Mouse (Mus musculus): ENCODE data around the gene Ralgps1. TPM values are rescaled to one million over a fixed set of nuclear protein-coding genes. Genes with fewer than 3 reads are reported as not detected.

Ralgps1 gene
- polyA plus RNA-seq, 1 experiment from 2014 or later: 50.4 TPM

DNA sequence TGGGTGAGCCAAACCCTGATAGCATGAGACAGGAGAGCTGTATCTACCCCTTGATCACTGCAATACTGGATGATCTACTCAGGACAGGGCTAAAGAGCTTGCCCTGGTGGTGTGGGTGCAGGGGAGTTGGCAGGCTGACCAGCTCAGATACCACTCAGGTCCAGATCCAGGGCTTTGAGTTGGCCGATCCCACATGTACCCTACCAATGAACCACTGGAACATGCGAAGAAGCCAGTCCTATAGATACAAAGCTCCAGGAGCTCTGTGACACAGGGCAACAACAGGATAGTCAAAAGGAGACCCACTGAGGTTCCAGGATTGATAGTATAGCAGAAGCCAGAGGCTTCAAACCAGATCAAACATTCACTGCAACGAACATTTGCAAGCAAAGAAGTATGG is 19.8 kb downstream of the Ralgps1 start:
- Histone ChIP-seq H3K27me3 (replicated peaks; ENCODE audit: control insufficient read depth, insufficient read depth, low read length) (no peaks in the 10 kb centered on the region), H3K9ac (replicated peaks; ENCODE audit: low read depth, low read length) (no peak overlapping the region), H3K4me2 (ENCODE audit: low read length) (no peak overlapping the region), H3K36me3 (ENCODE audit: control insufficient read depth, insufficient read depth) (no peaks in the 10 kb centered on the region), H3K4me1 (replicated peaks; ENCODE audit: control insufficient read depth, insufficient read depth, low read length) (peaks cover 40% of the 10 kb centered on the region), H3K9me3 (ENCODE audit: control insufficient read depth, low read length) (no peaks in the 10 kb centered on the region), H3K27ac (ENCODE audit: low read length) (no peak overlapping the region), H3K4me3 (replicated peaks; ENCODE audit: low read length) (no peak overlapping the region)
- 91% methylated on average over 3 of the region's 3 CpGs for WGBS
- no peak for ATAC-seq

DNA sequence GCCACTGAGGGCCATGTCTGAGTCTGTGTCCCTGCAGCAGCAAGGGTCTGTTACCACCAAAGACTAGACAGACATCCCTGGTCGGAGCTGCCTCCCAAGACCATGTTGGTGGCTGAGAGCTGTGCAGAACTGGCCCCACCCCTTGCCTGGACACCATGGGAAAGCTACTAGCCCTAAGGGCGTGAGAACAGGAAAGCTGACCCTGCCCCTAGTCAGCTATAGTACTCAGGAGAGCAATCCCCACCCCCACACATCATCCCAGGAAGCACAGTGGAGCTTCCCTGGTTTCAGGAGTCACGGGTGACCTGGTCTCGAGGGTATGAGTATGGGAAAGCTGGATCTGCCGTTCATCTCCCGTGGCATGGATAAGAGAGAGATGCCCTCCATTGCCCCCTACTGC is 20.4 kb downstream of the Ralgps1 start:
- Histone ChIP-seq H3K27ac (ENCODE audit: low read length) (no peak overlapping the region), H3K9ac (replicated peaks; ENCODE audit: low read depth, low read length) (no peak overlapping the region), H3K9me3 (ENCODE audit: control insufficient read depth, low read length) (no peaks in the 10 kb centered on the region), H3K36me3 (ENCODE audit: control insufficient read depth, insufficient read depth) (no peaks in the 10 kb centered on the region), H3K4me2 (ENCODE audit: low read length) (no peak overlapping the region), H3K4me1 (replicated peaks; ENCODE audit: control insufficient read depth, insufficient read depth, low read length) (peaks cover 40% of the 10 kb centered on the region), H3K4me3 (replicated peaks; ENCODE audit: low read length) (no peak overlapping the region), H3K27me3 (replicated peaks; ENCODE audit: control insufficient read depth, insufficient read depth, low read length) (no peaks in the 10 kb centered on the region)
- 77% methylated on average over 6 of the region's 6 CpGs for WGBS
- no peak for ATAC-seq

DNA sequence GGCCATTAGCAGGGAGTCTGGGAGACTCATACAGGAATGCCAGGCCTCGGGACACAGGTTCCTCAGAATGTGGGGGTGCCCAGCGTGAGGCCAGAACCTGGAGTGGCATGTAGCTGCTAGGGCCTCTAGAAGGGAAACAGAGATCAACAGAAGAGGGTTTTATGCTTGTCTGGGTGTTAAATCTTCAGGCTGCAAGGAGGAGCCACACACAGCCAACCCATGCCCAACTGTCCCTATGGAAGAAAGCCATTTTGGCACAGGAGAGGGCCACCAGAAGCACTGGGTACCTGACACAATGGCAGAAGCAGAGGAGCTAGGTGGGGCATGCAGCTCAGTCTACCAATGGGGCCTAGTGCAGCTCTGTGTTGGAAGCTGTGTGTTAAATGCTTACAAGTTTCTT is 21.7 kb downstream of the Ralgps1 start:
- peak overlapping the region; percentile 54; the same call in 1 of the 2 replicates for H3K27ac ChIP-seq (ENCODE audit: low read length)
- no peak overlapping the region for H3K4me3 ChIP-seq (replicated peaks; ENCODE audit: low read length)
- peaks cover 43% of the 10 kb centered on the region for H3K4me1 ChIP-seq (replicated peaks; ENCODE audit: control insufficient read depth, insufficient read depth, low read length)
- no peak for ATAC-seq
- WGBS: 40% methylated on average over 2 of the region's 2 CpGs
- H3K9ac ChIP-seq (replicated peaks; ENCODE audit: low read depth, low read length): no peak overlapping the region
- no peaks in the 10 kb centered on the region for H3K9me3 ChIP-seq (ENCODE audit: control insufficient read depth, low read length)
- no peak overlapping the region for H3K4me2 ChIP-seq (ENCODE audit: low read length)
- no peaks in the 10 kb centered on the region for H3K36me3 ChIP-seq (ENCODE audit: control insufficient read depth, insufficient read depth)
- no peaks in the 10 kb centered on the region for H3K27me3 ChIP-seq (replicated peaks; ENCODE audit: control insufficient read depth, insufficient read depth, low read length)

DNA sequence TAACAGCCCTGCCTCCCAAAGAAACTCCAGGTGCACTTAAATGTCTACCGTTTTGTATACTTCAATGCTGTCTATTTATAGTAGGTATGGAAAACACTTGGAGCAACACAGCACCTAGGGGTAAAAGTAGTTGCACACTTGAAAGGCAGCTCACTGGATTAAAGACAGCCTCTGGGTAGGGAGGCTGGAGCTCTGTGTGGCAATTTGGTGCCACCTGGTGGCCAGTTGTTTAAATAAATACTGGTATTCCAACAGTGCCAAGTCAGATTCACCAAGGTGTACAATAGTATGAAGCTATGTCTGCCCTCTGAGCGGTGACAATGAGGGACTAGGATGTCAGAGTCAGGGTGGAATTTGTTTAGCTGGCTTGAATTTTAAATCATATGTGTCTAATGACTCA is 22.2 kb downstream of the Ralgps1 start:
- 20% methylated on average over 2 of the region's 2 CpGs for WGBS
- H3K27me3 ChIP-seq (replicated peaks; ENCODE audit: control insufficient read depth, insufficient read depth, low read length): no peaks in the 10 kb centered on the region
- no peaks in the 10 kb centered on the region for H3K9me3 ChIP-seq (ENCODE audit: control insufficient read depth, low read length)
- H3K4me1 ChIP-seq (replicated peaks; ENCODE audit: control insufficient read depth, insufficient read depth, low read length): peaks cover 40% of the 10 kb centered on the region
- no peaks in the 10 kb centered on the region for H3K36me3 ChIP-seq (ENCODE audit: control insufficient read depth, insufficient read depth)
- H3K27ac ChIP-seq (ENCODE audit: low read length): no peak overlapping the region; the same call in 1 of the 2 replicates
- no peak overlapping the region for H3K4me2 ChIP-seq (ENCODE audit: low read length)
- ATAC-seq: peak; percentile 55
- no peak overlapping the region for H3K9ac ChIP-seq (replicated peaks; ENCODE audit: low read depth, low read length)
- H3K4me3 ChIP-seq (replicated peaks; ENCODE audit: low read length): no peak overlapping the region

DNA sequence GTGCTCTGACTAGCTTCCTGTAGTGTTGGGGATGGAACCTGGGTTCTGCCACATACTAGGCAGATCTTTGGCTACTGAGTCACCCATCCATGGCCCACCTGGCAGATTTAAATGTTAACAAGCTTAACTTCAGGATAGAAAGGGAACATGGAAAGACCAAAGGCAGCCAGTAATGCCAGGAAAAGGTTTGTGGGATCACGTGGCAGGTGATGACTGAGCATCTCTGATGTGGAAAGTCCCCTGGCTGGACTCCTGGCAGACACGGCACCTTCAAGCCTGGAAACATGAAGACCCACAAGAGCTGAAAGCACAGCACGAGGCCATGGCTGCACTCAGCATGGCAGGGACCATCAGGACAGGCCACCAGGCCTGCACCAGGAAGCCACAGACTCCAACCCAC is 23.0 kb downstream of the Ralgps1 start:
- ATAC-seq: no peak
- Histone ChIP-seq H3K27me3 (replicated peaks; ENCODE audit: control insufficient read depth, insufficient read depth, low read length) (no peaks in the 10 kb centered on the region), H3K4me1 (replicated peaks; ENCODE audit: control insufficient read depth, insufficient read depth, low read length) (peaks cover 40% of the 10 kb centered on the region), H3K4me2 (ENCODE audit: low read length) (no peak overlapping the region), H3K4me3 (replicated peaks; ENCODE audit: low read length) (no peak overlapping the region), H3K36me3 (ENCODE audit: control insufficient read depth, insufficient read depth) (no peaks in the 10 kb centered on the region), H3K9ac (replicated peaks; ENCODE audit: low read depth, low read length) (no peak overlapping the region), H3K9me3 (ENCODE audit: control insufficient read depth, low read length) (no peaks in the 10 kb centered on the region), H3K27ac (ENCODE audit: low read length) (no peak overlapping the region; the same call in 1 of the 2 replicates)
- 80% methylated on average over 3 of the region's 3 CpGs for WGBS

DNA sequence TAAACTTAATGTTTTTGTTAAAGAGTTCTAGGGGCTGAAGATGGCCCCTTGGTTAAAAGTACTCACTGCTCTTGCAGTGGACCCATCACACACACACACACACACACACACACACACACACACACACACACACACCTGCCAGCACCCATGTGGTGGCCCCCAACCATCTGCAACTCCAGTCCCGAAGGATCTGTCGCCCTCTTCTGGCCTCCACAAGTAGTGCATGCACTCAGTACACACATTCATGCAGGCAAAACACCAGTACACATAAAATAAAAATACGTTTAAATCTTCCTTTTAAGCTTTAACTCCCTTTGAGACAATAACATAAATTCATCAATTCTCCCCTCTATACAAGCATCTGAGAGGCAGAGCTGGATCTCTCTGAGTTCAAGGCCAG is 23.7 kb downstream of the Ralgps1 start:
- Histone ChIP-seq H3K9ac (replicated peaks; ENCODE audit: low read depth, low read length) (no peak overlapping the region), H3K4me1 (replicated peaks; ENCODE audit: control insufficient read depth, insufficient read depth, low read length) (peaks cover 43% of the 10 kb centered on the region), H3K36me3 (ENCODE audit: control insufficient read depth, insufficient read depth) (no peaks in the 10 kb centered on the region), H3K4me2 (ENCODE audit: low read length) (no peak overlapping the region), H3K27me3 (replicated peaks; ENCODE audit: control insufficient read depth, insufficient read depth, low read length) (no peaks in the 10 kb centered on the region), H3K4me3 (replicated peaks; ENCODE audit: low read length) (no peak overlapping the region), H3K9me3 (ENCODE audit: control insufficient read depth, low read length) (no peaks in the 10 kb centered on the region), H3K27ac (ENCODE audit: low read length) (no peak overlapping the region)
- 35% methylated on average over 3 of the region's 3 CpGs for WGBS
- ATAC-seq: no peak

DNA sequence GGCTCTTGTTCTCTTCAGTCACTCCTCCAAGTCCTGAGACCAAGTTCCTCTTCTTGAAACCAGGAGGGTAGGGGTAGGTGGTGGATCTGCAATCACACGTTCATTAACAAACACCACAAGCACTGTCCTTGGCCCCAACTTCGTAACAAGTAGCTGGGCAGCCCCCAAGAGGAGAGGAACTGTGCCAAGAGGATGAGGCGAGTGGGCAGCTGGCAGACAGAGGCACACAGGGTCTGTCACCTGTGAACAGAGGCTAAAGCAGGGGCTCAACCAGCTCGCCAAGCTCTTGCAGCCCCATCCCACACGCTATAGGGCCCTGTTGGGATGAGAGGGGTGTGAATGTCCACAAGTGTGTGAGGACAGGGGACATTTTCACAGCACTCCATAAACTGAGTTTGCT is 24.5 kb downstream of the Ralgps1 start:
- Histone ChIP-seq H3K9ac (replicated peaks; ENCODE audit: low read depth, low read length) (no peak overlapping the region), H3K27ac (ENCODE audit: low read length) (no peak overlapping the region), H3K36me3 (ENCODE audit: control insufficient read depth, insufficient read depth) (no peaks in the 10 kb centered on the region), H3K4me1 (replicated peaks; ENCODE audit: control insufficient read depth, insufficient read depth, low read length) (peaks cover 43% of the 10 kb centered on the region), H3K4me3 (replicated peaks; ENCODE audit: low read length) (no peak overlapping the region), H3K27me3 (replicated peaks; ENCODE audit: control insufficient read depth, insufficient read depth, low read length) (no peaks in the 10 kb centered on the region), H3K4me2 (ENCODE audit: low read length) (no peak overlapping the region), H3K9me3 (ENCODE audit: control insufficient read depth, low read length) (no peaks in the 10 kb centered on the region)
- no peak for ATAC-seq
- 62% methylated on average over 5 of the region's 5 CpGs for WGBS

DNA sequence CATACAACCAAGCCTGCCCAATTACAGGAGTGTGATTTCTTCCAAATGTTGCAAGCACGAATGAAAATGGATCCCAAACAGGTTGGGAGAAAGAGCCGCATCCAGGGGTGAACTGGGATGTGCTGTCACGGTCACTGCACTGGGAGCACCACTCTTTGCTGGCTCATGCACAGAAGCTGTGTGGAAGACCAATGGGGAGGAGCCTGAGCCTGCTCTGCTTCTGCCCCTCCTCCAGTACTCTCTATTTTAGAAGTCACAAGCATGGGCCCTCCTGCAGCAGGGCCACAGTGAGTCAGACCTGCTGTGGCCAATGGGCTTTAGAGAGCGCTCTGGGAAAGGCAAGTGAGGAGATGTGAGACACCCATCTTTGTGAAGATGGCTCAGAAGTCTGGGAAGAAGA is 25.3 kb downstream of the Ralgps1 start:
- ATAC-seq: no peak

DNA sequence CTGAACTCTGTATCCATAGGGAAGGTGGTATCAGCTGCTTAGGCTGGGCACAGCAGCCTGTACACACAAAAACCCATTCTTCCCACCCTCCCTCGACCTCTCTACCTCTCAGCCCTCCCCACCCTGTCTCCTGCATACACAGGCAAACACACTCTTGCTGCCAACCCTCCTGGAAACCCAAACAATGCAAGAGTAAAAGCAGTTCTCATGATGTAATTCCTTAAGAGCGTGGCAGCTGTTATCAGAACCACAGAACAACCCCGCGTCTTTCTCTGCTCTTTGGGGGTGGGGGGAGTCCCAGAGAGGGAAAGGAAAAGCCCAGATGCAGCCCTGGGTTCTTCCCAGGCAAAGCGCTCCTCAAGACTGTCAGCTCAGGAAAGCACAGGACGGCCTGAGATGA is 25.8 kb downstream of the Ralgps1 start:
- peak overlapping the region; percentile 68 for H3K27ac ChIP-seq (ENCODE audit: low read length)
- ATAC-seq: peak; percentile 36
- no peak overlapping the region; the same call in 1 of the 2 replicates for H3K4me2 ChIP-seq (ENCODE audit: low read length)
- H3K36me3 ChIP-seq (ENCODE audit: control insufficient read depth, insufficient read depth): no peaks in the 10 kb centered on the region
- no peaks in the 10 kb centered on the region for H3K27me3 ChIP-seq (replicated peaks; ENCODE audit: control insufficient read depth, insufficient read depth, low read length)
- H3K4me3 ChIP-seq (replicated peaks; ENCODE audit: low read length): no peak overlapping the region
- H3K9ac ChIP-seq (replicated peaks; ENCODE audit: low read depth, low read length): no peak overlapping the region
- H3K9me3 ChIP-seq (ENCODE audit: control insufficient read depth, low read length): no peaks in the 10 kb centered on the region
- H3K4me1 ChIP-seq (replicated peaks; ENCODE audit: control insufficient read depth, insufficient read depth, low read length): peaks cover 43% of the 10 kb centered on the region
- 18% methylated on average over 6 of the region's 6 CpGs for WGBS

More for the DNA sequence above, 25.3 kb downstream of the Ralgps1 start:
- no peak overlapping the region for H3K9ac ChIP-seq (replicated peaks; ENCODE audit: low read depth, low read length)
- peaks cover 43% of the 10 kb centered on the region for H3K4me1 ChIP-seq (replicated peaks; ENCODE audit: control insufficient read depth, insufficient read depth, low read length)
- H3K36me3 ChIP-seq (ENCODE audit: control insufficient read depth, insufficient read depth): no peaks in the 10 kb centered on the region
- no peak overlapping the region for H3K4me3 ChIP-seq (replicated peaks; ENCODE audit: low read length)
- H3K9me3 ChIP-seq (ENCODE audit: control insufficient read depth, low read length): no peaks in the 10 kb centered on the region
- no peak overlapping the region for H3K4me2 ChIP-seq (ENCODE audit: low read length)
- peak overlapping the region; percentile 68 for H3K27ac ChIP-seq (ENCODE audit: low read length)
- 53% methylated on average over 4 of the region's 4 CpGs for WGBS
- H3K27me3 ChIP-seq (replicated peaks; ENCODE audit: control insufficient read depth, insufficient read depth, low read length): no peaks in the 10 kb centered on the region

DNA sequence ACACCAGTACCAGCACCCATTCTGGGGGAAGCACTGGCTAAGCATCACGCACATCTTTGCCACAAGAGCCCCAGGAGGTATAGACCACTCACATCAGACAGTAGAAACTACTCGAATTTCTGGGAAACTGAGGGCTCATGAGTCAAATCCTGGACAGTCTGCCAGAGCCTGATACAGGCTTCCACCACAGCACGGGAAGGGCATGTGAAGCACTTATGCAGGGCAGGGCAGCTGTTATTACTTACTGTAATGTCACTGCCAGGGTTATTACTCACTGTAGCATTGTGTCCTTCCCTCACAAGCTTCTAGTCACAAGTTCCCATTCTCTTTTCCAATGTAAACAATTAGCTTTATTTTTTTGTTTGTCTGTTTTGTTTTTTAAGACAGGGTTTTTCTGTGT is 27.9 kb downstream of the Ralgps1 start:
- no peaks in the 10 kb centered on the region for H3K36me3 ChIP-seq (ENCODE audit: control insufficient read depth, insufficient read depth)
- no peak overlapping the region for H3K27ac ChIP-seq (ENCODE audit: low read length)
- H3K4me2 ChIP-seq (ENCODE audit: low read length): no peak overlapping the region
- H3K4me3 ChIP-seq (replicated peaks; ENCODE audit: low read length): no peak overlapping the region
- H3K4me1 ChIP-seq (replicated peaks; ENCODE audit: control insufficient read depth, insufficient read depth, low read length): peaks cover 30% of the 10 kb centered on the region
- no peak overlapping the region for H3K9ac ChIP-seq (replicated peaks; ENCODE audit: low read depth, low read length)
- ATAC-seq: no peak
- WGBS: 79% methylated on average over 3 of the region's 3 CpGs
- H3K9me3 ChIP-seq (ENCODE audit: control insufficient read depth, low read length): no peaks in the 10 kb centered on the region
- H3K27me3 ChIP-seq (replicated peaks; ENCODE audit: control insufficient read depth, insufficient read depth, low read length): no peaks in the 10 kb centered on the region

All from forebrain, embryonic 16.5 days (tissue).